Mouse (Mus musculus): Measurements from ENCODE around the gene Slc34a3. TPM values are rescaled to one million over a fixed set of nuclear protein-coding genes. Genes with fewer than 3 reads are reported as not detected.

Gene Slc34a3
- polyA plus RNA-seq, 1 experiment: 0.05 TPM

- no peak for TF ChIP-seq CTCF (IDR thresholded peaks at IDR 0.05; ENCODE audit: borderline replicate concordance, control insufficient read depth, extremely low read depth, insufficient read depth, low read length, poor library complexity)
Measured at GRCm38 (mm10) chr2:25236614-25237013, 2.5 kb upstream of the Slc34a3 start, which contains the start of gene Rnf224. Rnf224 (minus strand) TSS chr2:25236787.

DNA sequence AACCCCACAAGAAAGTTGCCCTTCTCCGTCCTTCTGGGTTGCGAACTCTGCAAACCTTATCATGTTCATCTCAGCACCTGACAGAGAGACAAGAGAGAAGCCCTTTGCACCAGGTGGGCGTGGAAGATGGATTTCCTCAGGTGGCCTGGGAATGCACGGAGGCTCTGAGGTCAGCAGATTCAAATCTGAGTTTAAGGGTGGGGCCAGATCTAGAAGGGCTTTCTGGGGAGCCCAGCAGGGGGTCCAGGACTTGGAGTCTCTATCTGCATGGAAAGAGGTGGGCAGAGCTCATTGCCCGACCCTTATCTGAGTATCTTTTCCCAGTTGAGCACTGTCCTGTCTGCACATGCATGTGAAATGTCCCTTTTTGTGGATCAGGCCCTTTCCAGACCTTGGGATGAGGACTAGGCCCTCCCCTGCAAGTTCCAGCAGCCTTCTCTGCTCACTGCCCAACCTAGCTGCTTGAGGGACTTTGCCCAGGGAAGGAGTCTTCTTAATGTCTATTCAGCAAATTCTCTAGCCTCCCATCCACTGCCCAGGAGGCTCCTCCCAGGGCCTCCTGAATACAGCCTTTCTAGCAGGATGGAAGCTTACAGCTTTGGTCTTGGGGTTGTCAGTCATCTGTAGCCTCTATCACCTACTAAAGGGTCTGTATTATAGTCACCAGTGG lies 522 bp upstream of the Slc34a3 start:
- Histone ChIP-seq H3K4me3 (ENCODE audit: control insufficient read depth, insufficient read depth, low read length) (no peak overlapping the region), H3K27ac (ENCODE audit: control insufficient read depth, insufficient read depth, low read length) (no peak overlapping the region), H3K4me1 (replicated peaks; ENCODE audit: control insufficient read depth, insufficient read depth, low read length) (no peaks in the 10 kb centered on the region), H3K36me3 (ENCODE audit: control insufficient read depth, insufficient read depth, low read length) (no peaks in the 10 kb centered on the region), H3K27me3 (ENCODE audit: control insufficient read depth, insufficient read depth, low read length) (no peaks in the 10 kb centered on the region; the same call in 1 of the 2 replicates)
- DNase-seq: no peak
- no peak for TF ChIP-seq POLR2A (IDR thresholded peaks at IDR 0.05; ENCODE audit: control insufficient read depth, extremely low read depth, insufficient read depth, low read length, poor library complexity)
- TF ChIP-seq CTCF (IDR thresholded peaks at IDR 0.05; ENCODE audit: borderline replicate concordance, control insufficient read depth, extremely low read depth, insufficient read depth, low read length, poor library complexity): no peak
- WGBS: 35% methylated on average over 5 of the region's 5 CpGs

More at GRCm38 (mm10) chr2:25236614-25237013, 2.5 kb upstream of the Slc34a3 start, which contains the start of gene Rnf224:
- Histone ChIP-seq H3K27ac (ENCODE audit: control insufficient read depth, insufficient read depth, low read length) (no peak within 1 kb of the TSS), H3K4me1 (replicated peaks; ENCODE audit: control insufficient read depth, insufficient read depth, low read length) (peaks cover 13% of the 10 kb centered on the region), H3K4me3 (ENCODE audit: control insufficient read depth, insufficient read depth, low read length) (no peak within 1 kb of the TSS), H3K27me3 (ENCODE audit: control insufficient read depth, insufficient read depth, low read length) (peaks cover 3% of the 10 kb centered on the region; the same call in 1 of the 2 replicates), H3K36me3 (ENCODE audit: control insufficient read depth, insufficient read depth, low read length) (no peaks in the 10 kb centered on the region)
- WGBS: 91% methylated on average over 8 of the region's 8 CpGs
- no peak for DNase-seq

DNA sequence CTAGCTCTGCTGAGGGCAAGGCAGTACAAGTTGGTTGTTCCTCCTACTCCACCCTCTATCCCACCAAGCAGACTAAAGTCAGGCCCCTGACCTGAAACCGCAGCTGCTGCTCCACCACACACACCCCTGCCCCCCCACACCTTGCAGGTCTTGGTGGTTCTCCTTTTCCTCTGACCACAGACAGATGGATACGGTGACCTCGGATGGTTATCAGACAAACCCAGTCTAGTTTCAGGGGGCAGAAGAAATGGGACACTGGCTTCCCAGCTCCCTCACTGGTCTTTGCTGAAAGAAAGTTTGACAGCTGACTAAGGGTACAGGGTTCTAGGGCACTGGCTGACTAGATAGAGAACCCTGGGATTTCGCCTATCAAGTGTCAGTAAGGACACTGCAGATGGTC lies 743 bp downstream of the Slc34a3 start:
- peaks cover 5% of the 10 kb centered on the region for H3K4me1 ChIP-seq (replicated peaks; ENCODE audit: control insufficient read depth, insufficient read depth, low read length)
- no peak overlapping the region for H3K4me3 ChIP-seq (ENCODE audit: control insufficient read depth, insufficient read depth, low read length)

DNA sequence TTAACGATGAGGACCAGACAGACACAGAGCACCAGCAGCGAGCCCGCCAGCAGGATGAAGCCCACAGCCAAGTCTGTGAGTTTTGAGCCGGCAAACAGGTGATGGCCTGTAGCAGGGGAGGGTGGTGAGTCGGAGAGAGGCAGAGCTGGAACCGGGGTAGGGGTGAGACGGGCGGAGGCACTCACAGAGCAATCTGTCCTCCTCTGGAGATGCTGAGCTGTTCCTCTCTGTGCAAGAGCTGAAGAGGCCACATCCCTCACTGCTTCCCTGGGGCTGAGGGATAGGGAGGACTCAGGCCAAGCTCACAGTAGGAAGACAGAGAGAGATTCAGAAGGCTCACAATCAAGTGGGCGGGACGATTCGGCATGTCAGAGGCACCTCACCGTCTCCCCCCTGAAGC lies 3.1 kb downstream of the Slc34a3 start:
- no peak for TF ChIP-seq CTCF (IDR thresholded peaks at IDR 0.05; ENCODE audit: borderline replicate concordance, control insufficient read depth, extremely low read depth, insufficient read depth, low read length, poor library complexity)
- TF ChIP-seq POLR2A (IDR thresholded peaks at IDR 0.05; ENCODE audit: control insufficient read depth, extremely low read depth, insufficient read depth, low read length, poor library complexity): no peak
- H3K4me3 ChIP-seq (ENCODE audit: control insufficient read depth, insufficient read depth, low read length): no peak overlapping the region
- no peak for DNase-seq
- no peaks in the 10 kb centered on the region; the same call in 1 of the 2 replicates for H3K27me3 ChIP-seq (ENCODE audit: control insufficient read depth, insufficient read depth, low read length)
- H3K4me1 ChIP-seq (replicated peaks; ENCODE audit: control insufficient read depth, insufficient read depth, low read length): peaks cover 5% of the 10 kb centered on the region
- no peaks in the 10 kb centered on the region for H3K36me3 ChIP-seq (ENCODE audit: control insufficient read depth, insufficient read depth, low read length)
- 94% methylated on average over 12 of the region's 12 CpGs for WGBS
- H3K27ac ChIP-seq (ENCODE audit: control insufficient read depth, insufficient read depth, low read length): no peak overlapping the region

More for the DNA sequence above, 743 bp downstream of the Slc34a3 start:
- Histone ChIP-seq H3K36me3 (ENCODE audit: control insufficient read depth, insufficient read depth, low read length) (no peaks in the 10 kb centered on the region), H3K27ac (ENCODE audit: control insufficient read depth, insufficient read depth, low read length) (no peak overlapping the region), H3K27me3 (ENCODE audit: control insufficient read depth, insufficient read depth, low read length) (no peaks in the 10 kb centered on the region; the same call in 1 of the 2 replicates)
- no peak for DNase-seq
- TF ChIP-seq POLR2A (IDR thresholded peaks at IDR 0.05; ENCODE audit: control insufficient read depth, extremely low read depth, insufficient read depth, low read length, poor library complexity): no peak
- WGBS: 16% methylated on average over 4 of the region's 4 CpGs

DNA sequence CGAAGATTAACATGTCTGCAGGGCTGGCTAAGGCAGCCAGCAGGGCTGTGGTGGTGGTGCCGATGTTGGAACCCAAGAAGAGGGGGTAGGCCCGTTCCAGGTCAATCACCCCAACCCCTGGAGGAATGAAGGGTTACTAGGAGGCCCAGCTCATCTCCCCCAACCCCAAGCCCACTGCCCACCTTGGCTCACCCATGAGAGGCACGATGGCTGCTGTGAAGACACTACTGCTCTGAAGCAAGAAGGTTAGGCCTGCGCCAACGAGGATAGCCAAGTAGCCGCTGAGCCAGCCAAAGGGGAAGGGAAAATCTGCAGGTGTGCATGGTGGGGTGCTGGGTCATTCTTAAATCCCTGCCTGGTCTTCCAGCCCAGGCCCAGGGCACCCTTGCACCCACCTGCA lies 3.6 kb downstream of the Slc34a3 start:
- H3K27me3 ChIP-seq (ENCODE audit: control insufficient read depth, insufficient read depth, low read length): no peaks in the 10 kb centered on the region; the same call in 1 of the 2 replicates
- peaks cover 5% of the 10 kb centered on the region for H3K4me1 ChIP-seq (replicated peaks; ENCODE audit: control insufficient read depth, insufficient read depth, low read length)
- no peak for DNase-seq
- no peak overlapping the region for H3K4me3 ChIP-seq (ENCODE audit: control insufficient read depth, insufficient read depth, low read length)
- H3K36me3 ChIP-seq (ENCODE audit: control insufficient read depth, insufficient read depth, low read length): no peaks in the 10 kb centered on the region
- H3K27ac ChIP-seq (ENCODE audit: control insufficient read depth, insufficient read depth, low read length): no peak overlapping the region
- TF ChIP-seq CTCF (IDR thresholded peaks at IDR 0.05; ENCODE audit: borderline replicate concordance, control insufficient read depth, extremely low read depth, insufficient read depth, low read length, poor library complexity): no peak
- no peak for TF ChIP-seq POLR2A (IDR thresholded peaks at IDR 0.05; ENCODE audit: control insufficient read depth, extremely low read depth, insufficient read depth, low read length, poor library complexity)
- WGBS: 94% methylated on average over 7 of the region's 7 CpGs

- DNase-seq: no peak
- no peak for TF ChIP-seq POLR2A (IDR thresholded peaks at IDR 0.05; ENCODE audit: control insufficient read depth, extremely low read depth, insufficient read depth, low read length, poor library complexity)
- TF ChIP-seq CTCF (IDR thresholded peaks at IDR 0.05; ENCODE audit: borderline replicate concordance, control insufficient read depth, extremely low read depth, insufficient read depth, low read length, poor library complexity): no peak
- WGBS: 95% methylated on average over 5 of the region's 5 CpGs
- no peak overlapping the region for H3K27ac ChIP-seq (ENCODE audit: control insufficient read depth, insufficient read depth, low read length)
- peaks cover 5% of the 10 kb centered on the region for H3K4me1 ChIP-seq (replicated peaks; ENCODE audit: control insufficient read depth, insufficient read depth, low read length)
- H3K36me3 ChIP-seq (ENCODE audit: control insufficient read depth, insufficient read depth, low read length): no peaks in the 10 kb centered on the region
- no peaks in the 10 kb centered on the region; the same call in 1 of the 2 replicates for H3K27me3 ChIP-seq (ENCODE audit: control insufficient read depth, insufficient read depth, low read length)
- H3K4me3 ChIP-seq (ENCODE audit: control insufficient read depth, insufficient read depth, low read length): no peak overlapping the region
Measured at GRCm38 (mm10) chr2:25229582-25229981, 4.6 kb downstream of the Slc34a3 start.
